Comparison of ENCODE assay signal across 8 mouse cellular contexts in genomic region chr10:81601396-81601905, GRCm38 (mm10). TPM values are rescaled to one million over a fixed set of nuclear protein-coding genes. Genes with fewer than 3 reads are reported as not detected.
DNase-seq lines count a peak whose midpoint lies in the region; ATAC-seq and TF ChIP-seq lines count a peak whose summit lies in the region.

No protein-coding gene starts in this region.

- peak overlapping the region; percentile 62 for H3K4me3 ChIP-seq in E14TG2a.4 (replicated peaks; ENCODE audit: low read length)
- H3K4me3 ChIP-seq in forebrain, postnatal 0 days (ENCODE audit: low read depth, low read length) = no peak overlapping the region
- H3K4me3 ChIP-seq in liver, embryonic 15.5 days (replicated peaks) = peak overlapping the region; percentile 47

- H3K9ac ChIP-seq in forebrain, postnatal 0 days = no peak overlapping the region
- H3K9ac ChIP-seq in liver, embryonic 15.5 days = peak overlapping the region; percentile 11; the same call in 1 of the 2 replicates

- peaks cover 9% of the 10 kb centered on the region; the same call in 1 of the 2 replicates for H3K27me3 ChIP-seq in E14TG2a.4 (ENCODE audit: insufficient read depth, low read length)
- 0 out of 2 replicates have a peak, but pooled peaks cover 4% of the 10 kb centered on the region for H3K27me3 ChIP-seq in forebrain, postnatal 0 days (ENCODE audit: insufficient read depth, low read length)
- peaks cover 35% of the 10 kb centered on the region for H3K27me3 ChIP-seq in liver, embryonic 15.5 days

- 20% methylated on average over 7 of the region's 7 CpGs for WGBS in forebrain, postnatal 0 days
- WGBS in liver, embryonic 15.5 days (ENCODE audit: insufficient replicate concordance) = 33% methylated on average over 7 of the region's 7 CpGs

- DNase-seq in heart, adult 11 months = peak; percentile 93
- DNase-seq in heart, adult 8-10 months (ENCODE audit: low spot score) = no peak
- no peak for DNase-seq in forebrain, postnatal 0 days
- no peak for DNase-seq in Muller cell, postnatal 12 days (ENCODE audit: inconsistent ontology term)
- no peak for DNase-seq in gastrocnemius, adult 8-10 months (ENCODE audit: low spot score in 2 of 2)

- no peak for TF ChIP-seq CTCF in E14TG2a.4 (conservative IDR thresholded peaks at IDR 0.05; ENCODE audit: low read length)
- TF ChIP-seq CTCF in forebrain, postnatal 0 days (IDR thresholded peaks at IDR 0.05; ENCODE audit: low read depth) = no peak

- H3K36me3 ChIP-seq in E14TG2a.4 (ENCODE audit: insufficient read depth, low read length) = no peaks in the 10 kb centered on the region
- no peaks in the 10 kb centered on the region for H3K36me3 ChIP-seq in forebrain, postnatal 0 days (ENCODE audit: insufficient read depth)
- no peaks in the 10 kb centered on the region for H3K36me3 ChIP-seq in liver, embryonic 15.5 days (replicated peaks)

- no peak overlapping the region for H3K27ac ChIP-seq in forebrain, postnatal 0 days (ENCODE audit: low read depth, low read length)
- H3K27ac ChIP-seq in liver, embryonic 15.5 days (replicated peaks) = no peak overlapping the region

- no peaks in the 10 kb centered on the region for H3K9me3 ChIP-seq in E14TG2a.4 (ENCODE audit: low read length)
- no peaks in the 10 kb centered on the region for H3K9me3 ChIP-seq in forebrain, postnatal 0 days (ENCODE audit: low read length)
- no peaks in the 10 kb centered on the region for H3K9me3 ChIP-seq in liver, embryonic 15.5 days (replicated peaks)

- peaks cover 73% of the 10 kb centered on the region for H3K4me1 ChIP-seq in E14TG2a.4 (replicated peaks; ENCODE audit: low read depth, low read length)
- H3K4me1 ChIP-seq in forebrain, postnatal 0 days (ENCODE audit: insufficient read depth) = peaks cover 12% of the 10 kb centered on the region
- peaks cover 81% of the 10 kb centered on the region for H3K4me1 ChIP-seq in liver, embryonic 15.5 days (replicated peaks)

- ATAC-seq in forebrain, postnatal 0 days = no peak
- ATAC-seq in liver, embryonic 15.5 days (ENCODE audit: insufficient read depth) = no peak
- ATAC-seq in cerebellum, adult (ENCODE audit: insufficient number of reproducible peaks, low FRiP score, low TSS enrichment) = no peak

- peak overlapping the region; percentile 64 for H3K4me2 ChIP-seq in forebrain, postnatal 0 days (ENCODE audit: low read depth)
- peak overlapping the region; percentile 77 for H3K4me2 ChIP-seq in liver, embryonic 15.5 days

RNA-seq across cellular contexts. Expression of gene Tle6, which starts 0.6 kb away (rescaled TPM):
- 10 to 100 TPM in 1 of 4 experiments, 1 to 10 TPM in 3; 6.8 to 12.7 (median 9.3) TPM for total RNA-seq in heart, adult 8-10 months (2022)
- 8.7 and 14.1 TPM in 2 replicates for total RNA-seq in forebrain, postnatal 0 days (2014; rRNA removed)
- polyA plus RNA-seq in forebrain, postnatal 0 days (2015; fragmentation: Nextera tagmentation; extraction: Ambion mirVana) = 4.2 and 5.1 TPM in 2 replicates
- 3.5 TPM in 2 replicates for polyA plus RNA-seq in liver, embryonic 15.5 days (2015; fragmentation: Nextera tagmentation; extraction: Ambion mirVana)
- total RNA-seq in gastrocnemius, adult 8-10 months (2022) = 1 to 10 TPM; 4.1 to 6.9 (median 5.3) TPM

RNA-seq across cellular contexts. Expression of gene BC025920, which starts 4.6 kb away (rescaled TPM):
- total RNA-seq in heart, adult 8-10 months (2022) = 1 to 10 TPM; 2.3 to 4.4 (median 3.0) TPM
- 3.8 and 4.7 TPM in 2 replicates for total RNA-seq in forebrain, postnatal 0 days (2014; rRNA removed)
- polyA plus RNA-seq in forebrain, postnatal 0 days (2015; fragmentation: Nextera tagmentation; extraction: Ambion mirVana) = 1.4 TPM in 2 replicates
- 0.23 and 0.24 TPM in 2 replicates for polyA plus RNA-seq in liver, embryonic 15.5 days (2015; fragmentation: Nextera tagmentation; extraction: Ambion mirVana)
- total RNA-seq in gastrocnemius, adult 8-10 months (2022) = 1 to 10 TPM; 2.8 to 3.8 (median 3.0) TPM

RNA-seq across cellular contexts. Expression of gene Sirt6, which starts 26.1 kb away (rescaled TPM):
- 1 to 10 TPM; 6.8 to 8.4 (median 7.3) TPM for total RNA-seq in heart, adult 8-10 months (2022)
- total RNA-seq in forebrain, postnatal 0 days (2014; rRNA removed) = 18.0 and 25.2 TPM in 2 replicates
- 30.8 and 33.4 TPM in 2 replicates for polyA plus RNA-seq in forebrain, postnatal 0 days (2015; fragmentation: Nextera tagmentation; extraction: Ambion mirVana)
- 7.7 and 9.1 TPM in 2 replicates for polyA plus RNA-seq in liver, embryonic 15.5 days (2015; fragmentation: Nextera tagmentation; extraction: Ambion mirVana)
- 1 to 10 TPM; 3.1 to 5.4 (median 4.8) TPM for total RNA-seq in gastrocnemius, adult 8-10 months (2022)

RNA-seq across cellular contexts. Expression of gene Ankrd24, which starts 26.9 kb away (rescaled TPM):
- 10 to 100 TPM in 1 of 4 experiments, 1 to 10 TPM in 3; 7.3 to 12.4 (median 8.5) TPM for total RNA-seq in heart, adult 8-10 months (2022)
- 45.9 and 63.6 TPM in 2 replicates for total RNA-seq in forebrain, postnatal 0 days (2014; rRNA removed)
- 11.4 and 13.0 TPM in 2 replicates for polyA plus RNA-seq in forebrain, postnatal 0 days (2015; fragmentation: Nextera tagmentation; extraction: Ambion mirVana)
- polyA plus RNA-seq in liver, embryonic 15.5 days (2015; fragmentation: Nextera tagmentation; extraction: Ambion mirVana) = 1.8 and 2.3 TPM in 2 replicates
- total RNA-seq in gastrocnemius, adult 8-10 months (2022) = 10 to 100 TPM in 1 of 4 experiments, 1 to 10 TPM in 3; 8.1 to 11.8 (median 9.1) TPM

RNA-seq across cellular contexts. Expression of gene Tle2, which starts 27.1 kb away (rescaled TPM):
- 10 to 100 TPM in 2 of 4 experiments, 1 to 10 TPM in 2; 5.4 to 12.1 (median 9.1) TPM for total RNA-seq in heart, adult 8-10 months (2022)
- total RNA-seq in forebrain, postnatal 0 days (2014; rRNA removed) = 20.5 and 25.6 TPM in 2 replicates
- polyA plus RNA-seq in forebrain, postnatal 0 days (2015; fragmentation: Nextera tagmentation; extraction: Ambion mirVana) = 21.0 and 30.5 TPM in 2 replicates
- polyA plus RNA-seq in liver, embryonic 15.5 days (2015; fragmentation: Nextera tagmentation; extraction: Ambion mirVana) = 2.2 and 2.6 TPM in 2 replicates
- total RNA-seq in gastrocnemius, adult 8-10 months (2022) = 1 to 10 TPM; 3.1 to 4.3 (median 4.0) TPM
